Mouse (Mus musculus) erythroid progenitor cell, adult 5-6 weeks (primary cell): ENCODE measurements around the gene Prickle2. TPM values are rescaled to one million over a fixed set of nuclear protein-coding genes. Genes with fewer than 3 reads are reported as not detected.

Source experiments
- ATAC-seq: replicated peaks from 2 replicates; pipeline ENCODE4 v1.8.0; 2016; ENCODE audit warnings: moderate number of reproducible peaks, mild to moderate bottlenecking, moderate TSS enrichment, inconsistent platforms; ENCODE audit not compliant: poor library complexity, low FRiP score, severe bottlenecking
- total RNA-seq, 2 experiments: library from RNA; stranded (forward) in 1 of 2; stranded (reverse) in 1 of 2; fragments of 150-400 nt in 1 of 2; fragments of 186-747, 209-891 nt in 1 of 2; gene quantifications; 2 replicates each; pipeline versions ENCODE4 v1.2.3 to v1.2.4; 2015 to 2017; ENCODE audit warnings: low replicate concordance in 2 of 2

Gene Prickle2
- not detected in 2 replicates for total RNA-seq (2015; ENCODE audit: low replicate concordance)
- not detected in 2 replicates for total RNA-seq (2017; ENCODE audit: low replicate concordance)

- ATAC-seq = no peak
These were observed at the start of gene Prickle2 for GRCm38 (mm10) chr6:92706145-92706466. Gene Prickle2, minus strand, starts transcription at chr6:92706155.

DNA sequence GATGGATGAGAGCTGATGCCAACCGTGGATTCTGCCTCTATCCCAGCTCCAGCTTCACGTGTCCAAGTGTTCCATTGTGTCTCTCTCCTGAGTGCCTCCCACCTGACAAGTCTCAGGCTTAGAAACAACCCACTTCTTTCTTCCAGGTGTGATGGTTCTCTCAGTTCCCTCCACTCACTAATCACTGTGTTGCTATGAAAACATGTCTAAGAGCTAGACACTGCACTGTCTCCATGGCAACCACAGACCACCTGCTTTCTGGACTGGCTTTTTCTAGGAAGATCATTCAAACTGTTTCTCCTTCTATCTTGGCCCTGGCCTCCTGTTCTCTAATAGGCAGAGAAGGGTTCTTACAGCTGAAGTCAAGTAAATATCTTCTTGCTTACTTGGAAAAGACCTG is 46.8 kb upstream of the Prickle2 start:
- ATAC-seq = no peak

DNA sequence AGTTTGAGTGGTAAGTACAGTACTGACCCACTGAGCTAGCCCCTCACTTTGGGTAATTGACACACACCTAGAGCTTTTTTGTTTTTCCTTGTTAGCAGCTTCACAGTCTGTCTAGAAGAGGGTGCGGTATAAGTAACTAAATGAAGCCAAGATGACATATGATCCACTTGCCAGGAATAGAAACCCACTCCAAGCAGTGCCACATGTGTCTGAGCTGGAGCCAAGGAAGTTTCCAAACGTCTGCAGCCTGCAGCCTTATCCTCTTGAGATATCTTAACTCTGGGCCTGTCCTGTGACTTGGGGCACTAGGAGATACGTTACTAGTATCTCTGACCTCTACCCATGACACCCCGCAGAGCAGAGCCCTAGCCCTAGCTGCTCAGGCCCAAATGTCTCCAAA is 43.5 kb upstream of the Prickle2 start:
- no peak for ATAC-seq

DNA sequence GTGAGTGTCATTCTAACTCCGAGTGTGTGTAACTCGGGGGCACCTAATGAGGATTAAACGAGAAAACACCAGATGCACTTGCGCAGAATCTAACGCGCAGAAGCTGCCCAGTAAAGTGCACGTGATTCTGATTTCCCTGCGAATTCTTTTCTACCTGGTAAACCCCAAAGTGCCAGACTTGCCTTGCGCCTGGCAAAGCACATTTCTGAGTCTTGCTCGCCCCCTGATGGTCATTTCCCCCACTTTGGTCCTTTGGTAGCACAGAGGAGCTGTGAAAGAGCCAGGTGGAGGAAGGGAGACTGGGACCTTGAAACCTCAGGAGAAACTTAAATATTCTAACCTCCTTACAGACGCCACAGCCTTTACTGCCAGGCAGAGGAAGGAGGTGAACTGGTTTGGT is 37.6 kb upstream of the Prickle2 start:
- no peak for ATAC-seq

DNA sequence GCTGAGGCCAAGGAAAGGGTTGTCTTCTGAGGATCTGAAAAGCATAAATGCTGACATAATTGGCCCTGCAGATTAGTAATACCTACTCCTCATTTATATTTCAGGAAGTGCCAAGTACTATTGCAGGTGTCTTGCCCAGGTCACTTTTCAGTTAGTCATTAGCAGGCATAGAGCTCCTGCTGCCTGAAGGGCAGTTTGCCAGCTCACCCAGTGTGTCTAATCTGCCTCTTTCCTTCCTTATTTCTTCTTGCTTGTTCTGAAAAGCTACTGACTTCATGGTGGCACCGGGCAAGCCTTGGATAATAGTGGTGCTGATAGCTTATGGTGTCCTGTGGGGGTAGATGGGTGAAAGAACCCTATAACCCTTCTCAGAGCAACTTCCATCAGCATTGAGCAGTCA is 31.2 kb upstream of the Prickle2 start:
- ATAC-seq = no peak

GRCm38 (mm10) chr6:92733651-92734050 is 27.7 kb upstream of the Prickle2 start:
- no peak for ATAC-seq

- ATAC-seq = no peak
These were observed 22.6 kb upstream of the Prickle2 start for GRCm38 (mm10) chr6:92728514-92728913.

DNA sequence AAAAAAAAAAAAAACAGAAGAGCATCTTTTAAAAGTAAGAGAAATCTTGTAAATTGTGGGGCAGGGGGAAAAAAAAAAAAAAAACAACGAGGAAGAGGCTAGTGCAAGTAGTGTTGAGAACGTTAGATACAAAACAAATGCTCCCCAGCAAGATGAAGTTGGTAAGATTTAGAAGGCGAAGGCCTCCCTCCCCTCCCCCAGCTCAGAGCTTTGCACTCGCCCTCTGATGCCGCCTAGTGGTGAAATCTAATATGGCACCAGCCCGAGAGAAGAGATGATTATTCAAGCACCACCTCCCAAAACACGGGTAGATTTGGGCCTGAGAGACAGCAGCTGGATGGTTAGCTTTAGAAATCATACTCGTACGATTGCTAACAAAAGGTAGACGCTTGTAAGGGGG is 22.1 kb upstream of the Prickle2 start:
- ATAC-seq = no peak

GRCm38 (mm10) chr6:92727351-92727986 is 21.5 kb upstream of the Prickle2 start:
- ATAC-seq = no peak

DNA sequence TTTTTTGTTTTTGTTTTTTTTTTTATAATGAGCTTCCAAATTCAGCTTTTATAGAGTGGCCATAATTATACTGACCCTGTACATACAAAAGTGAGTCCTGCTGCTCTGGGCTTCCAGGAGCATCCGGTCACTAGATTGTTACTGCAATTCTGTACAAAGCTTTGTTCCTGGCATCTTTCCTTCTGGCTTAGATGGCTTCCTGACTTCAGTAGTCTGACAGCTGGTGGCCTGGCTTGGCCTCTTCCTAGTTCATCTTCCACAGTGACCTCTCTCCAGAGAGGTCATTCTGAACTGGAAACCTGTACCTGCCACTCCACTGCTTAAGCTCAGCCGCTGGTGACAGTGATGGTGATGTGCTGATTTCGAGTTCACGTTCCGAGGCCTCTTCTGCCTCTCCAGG is 20.2 kb upstream of the Prickle2 start:
- ATAC-seq = no peak

GRCm38 (mm10) chr6:92724394-92724793 is 18.4 kb upstream of the Prickle2 start:
- ATAC-seq = no peak

GRCm38 (mm10) chr6:92715806-92716205 is 9.9 kb upstream of the Prickle2 start:
- no peak for ATAC-seq

GRCm38 (mm10) chr6:92714748-92715147 is 8.8 kb upstream of the Prickle2 start:
- no peak for ATAC-seq

DNA sequence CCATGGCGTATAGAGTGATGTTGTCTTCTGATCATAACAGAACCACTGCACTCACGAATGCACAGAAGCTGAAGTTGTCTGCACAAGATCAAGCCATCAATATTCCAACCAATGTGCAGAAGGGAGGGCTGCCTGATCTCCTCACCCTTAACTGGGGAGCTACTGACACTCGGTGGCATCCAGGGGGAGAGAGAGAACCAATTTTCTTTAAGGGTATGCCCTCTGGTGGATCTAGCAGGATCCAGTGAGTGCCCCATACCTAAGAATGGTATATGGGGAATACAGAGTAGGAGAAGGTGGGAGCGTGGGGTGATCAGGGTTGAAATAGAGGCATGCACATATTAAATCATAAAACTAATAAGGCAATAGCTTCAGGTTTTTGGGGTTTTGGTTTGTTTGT is 2.2 kb upstream of the Prickle2 start:
- no peak for ATAC-seq

- ATAC-seq = no peak
These were observed 406 bp downstream of the Prickle2 start for GRCm38 (mm10) chr6:92705353-92706144.

DNA sequence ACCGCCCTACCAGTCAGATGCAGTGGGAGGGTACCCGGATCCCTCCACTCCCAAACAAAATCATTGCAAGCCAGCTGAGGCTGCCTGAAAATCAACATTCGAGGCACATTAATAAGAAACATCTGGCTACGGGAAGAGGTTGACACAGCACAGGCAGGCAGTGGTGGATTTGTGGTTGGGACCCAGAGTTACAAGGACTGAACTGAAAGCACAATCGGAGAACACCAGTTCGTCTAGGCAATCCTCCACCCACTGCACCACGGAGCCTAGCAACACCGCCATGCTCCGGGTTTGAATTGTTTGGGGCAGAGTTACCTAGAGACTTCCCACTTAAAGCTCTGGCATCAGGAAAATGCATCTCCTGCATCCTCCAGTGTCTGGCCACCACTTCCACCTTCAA is 1.1 kb downstream of the Prickle2 start:
- no peak for ATAC-seq

GRCm38 (mm10) chr6:92699491-92700209 is 6.3 kb downstream of the Prickle2 start:
- no peak for ATAC-seq

GRCm38 (mm10) chr6:92697807-92698206 is 8.1 kb downstream of the Prickle2 start:
- no peak for ATAC-seq

DNA sequence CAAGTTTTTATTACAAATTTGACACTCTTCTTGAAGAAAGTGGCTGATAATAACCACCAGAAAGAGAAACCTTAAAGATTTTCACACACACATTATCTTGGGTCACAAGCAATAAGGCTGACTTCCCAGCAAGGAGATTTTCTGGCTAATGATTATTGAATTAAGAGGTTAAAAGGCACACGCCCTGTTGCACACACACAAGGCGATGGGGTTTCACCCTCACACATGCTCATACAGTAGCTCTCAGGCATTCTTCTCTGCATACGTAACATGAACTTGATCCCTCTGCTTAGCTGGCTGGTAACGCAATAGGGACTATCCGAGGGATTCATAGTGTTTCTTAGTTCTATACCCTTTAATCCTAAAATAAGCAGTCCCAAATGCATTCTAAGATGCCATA is 18.6 kb downstream of the Prickle2 start:
- ATAC-seq = no peak

GRCm38 (mm10) chr6:92674394-92674925 is 31.5 kb downstream of the Prickle2 start:
- ATAC-seq = no peak
